Mouse (Mus musculus): ENCODE results near the gene Arhgef25. TPM values are rescaled to one million over a fixed set of nuclear protein-coding genes. Genes with fewer than 3 reads are reported as not detected.

Arhgef25 gene
- polyA plus RNA-seq, 1 experiment from 2014 or later, result 32.7 TPM

GRCm38 (mm10) chr10:127160728-127161127 is 29.2 kb downstream of the Arhgef25 start:
- no peaks in the 10 kb centered on the region; the same call in 1 of the 2 replicates for H3K4me1 ChIP-seq (ENCODE audit: control insufficient read depth, insufficient read depth, low read length)
- no peak overlapping the region for H3K9ac ChIP-seq (replicated peaks; ENCODE audit: low read length)
- ATAC-seq (replicated peaks; ENCODE audit: insufficient number of reproducible peaks, low FRiP score, low TSS enrichment, low read depth) (no peak), DNase-seq (ENCODE audit: low spot score) (no peak)
- H3K9me3 ChIP-seq (replicated peaks; ENCODE audit: control insufficient read depth, low read length), result no peaks in the 10 kb centered on the region
- 76% methylated on average over 3 of the region's 3 CpGs for WGBS
- H3K27me3 ChIP-seq (ENCODE audit: control insufficient read depth, insufficient read depth, low read length), result peaks cover 8% of the 10 kb centered on the region; the same call in 1 of the 2 replicates
- no peak overlapping the region for H3K4me3 ChIP-seq (ENCODE audit: low read depth, low read length)
- no peak overlapping the region for H3K4me2 ChIP-seq (ENCODE audit: low read depth, low read length)
- H3K27ac ChIP-seq (replicated peaks; ENCODE audit: low read depth, low read length), result no peak overlapping the region
- no peaks in the 10 kb centered on the region for H3K36me3 ChIP-seq (replicated peaks; ENCODE audit: control insufficient read depth, insufficient read depth, low read depth, low read length)

GRCm38 (mm10) chr10:127160081-127160480 is 29.8 kb downstream of the Arhgef25 start:
- 85% methylated on average over 9 of the region's 9 CpGs for WGBS
- Histone ChIP-seq H3K27me3 (ENCODE audit: control insufficient read depth, insufficient read depth, low read length) (peaks cover 2% of the 10 kb centered on the region; the same call in 1 of the 2 replicates), H3K4me2 (ENCODE audit: low read depth, low read length) (no peak overlapping the region), H3K9ac (replicated peaks; ENCODE audit: low read length) (no peak overlapping the region), H3K4me1 (ENCODE audit: control insufficient read depth, insufficient read depth, low read length) (no peaks in the 10 kb centered on the region), H3K36me3 (replicated peaks; ENCODE audit: control insufficient read depth, insufficient read depth, low read depth, low read length) (no peaks in the 10 kb centered on the region), H3K27ac (replicated peaks; ENCODE audit: low read depth, low read length) (no peak overlapping the region), H3K4me3 (ENCODE audit: low read depth, low read length) (no peak overlapping the region), H3K9me3 (replicated peaks; ENCODE audit: control insufficient read depth, low read length) (no peaks in the 10 kb centered on the region)
- no peak for DNase-seq (ENCODE audit: low spot score)
- no peak for ATAC-seq (replicated peaks; ENCODE audit: insufficient number of reproducible peaks, low FRiP score, low TSS enrichment, low read depth)

- Histone ChIP-seq H3K4me3 (ENCODE audit: low read depth, low read length) (no peak overlapping the region), H3K36me3 (replicated peaks; ENCODE audit: control insufficient read depth, insufficient read depth, low read depth, low read length) (no peaks in the 10 kb centered on the region), H3K27ac (replicated peaks; ENCODE audit: low read depth, low read length) (no peak overlapping the region), H3K9ac (replicated peaks; ENCODE audit: low read length) (no peak overlapping the region), H3K9me3 (replicated peaks; ENCODE audit: control insufficient read depth, low read length) (no peaks in the 10 kb centered on the region), H3K27me3 (ENCODE audit: control insufficient read depth, insufficient read depth, low read length) (no peaks in the 10 kb centered on the region), H3K4me2 (ENCODE audit: low read depth, low read length) (no peak overlapping the region), H3K4me1 (ENCODE audit: control insufficient read depth, insufficient read depth, low read length) (no peaks in the 10 kb centered on the region)
- WGBS, result 71% methylated on average over 3 of the region's 3 CpGs
- no peak for ATAC-seq (replicated peaks; ENCODE audit: insufficient number of reproducible peaks, low FRiP score, low TSS enrichment, low read depth)
- DNase-seq (ENCODE audit: low spot score), result no peak
These were observed 31.4 kb downstream of the Arhgef25 start for GRCm38 (mm10) chr10:127158471-127158870.

GRCm38 (mm10) chr10:127156511-127156910 is 33.4 kb downstream of the Arhgef25 start:
- no peak overlapping the region for H3K4me2 ChIP-seq (ENCODE audit: low read depth, low read length)
- H3K36me3 ChIP-seq (replicated peaks; ENCODE audit: control insufficient read depth, insufficient read depth, low read depth, low read length), result no peaks in the 10 kb centered on the region
- H3K9me3 ChIP-seq (replicated peaks; ENCODE audit: control insufficient read depth, low read length), result no peaks in the 10 kb centered on the region
- ATAC-seq (replicated peaks; ENCODE audit: insufficient number of reproducible peaks, low FRiP score, low TSS enrichment, low read depth) (no peak), DNase-seq (ENCODE audit: low spot score) (no peak)
- no peak overlapping the region for H3K27ac ChIP-seq (replicated peaks; ENCODE audit: low read depth, low read length)
- H3K27me3 ChIP-seq (ENCODE audit: control insufficient read depth, insufficient read depth, low read length), result no peaks in the 10 kb centered on the region
- no peak overlapping the region for H3K4me3 ChIP-seq (ENCODE audit: low read depth, low read length)
- H3K9ac ChIP-seq (replicated peaks; ENCODE audit: low read length), result no peak overlapping the region
- WGBS, result 74% methylated on average over 1 of the region's 1 CpGs
- H3K4me1 ChIP-seq (ENCODE audit: control insufficient read depth, insufficient read depth, low read length), result no peaks in the 10 kb centered on the region

- DNase-seq (ENCODE audit: low spot score) (no peak), ATAC-seq (replicated peaks; ENCODE audit: insufficient number of reproducible peaks, low FRiP score, low TSS enrichment, low read depth) (no peak)
- no peak overlapping the region for H3K4me2 ChIP-seq (ENCODE audit: low read depth, low read length)
- H3K27me3 ChIP-seq (ENCODE audit: control insufficient read depth, insufficient read depth, low read length), result no peaks in the 10 kb centered on the region
- no peaks in the 10 kb centered on the region for H3K36me3 ChIP-seq (replicated peaks; ENCODE audit: control insufficient read depth, insufficient read depth, low read depth, low read length)
- 91% methylated on average over 1 of the region's 1 CpGs for WGBS
- no peak overlapping the region for H3K4me3 ChIP-seq (ENCODE audit: low read depth, low read length)
- no peak overlapping the region for H3K9ac ChIP-seq (replicated peaks; ENCODE audit: low read length)
- H3K9me3 ChIP-seq (replicated peaks; ENCODE audit: control insufficient read depth, low read length), result no peaks in the 10 kb centered on the region
- H3K4me1 ChIP-seq (ENCODE audit: control insufficient read depth, insufficient read depth, low read length), result no peaks in the 10 kb centered on the region
- H3K27ac ChIP-seq (replicated peaks; ENCODE audit: low read depth, low read length), result no peak overlapping the region
These were observed 33.8 kb downstream of the Arhgef25 start for GRCm38 (mm10) chr10:127156089-127156488.

GRCm38 (mm10) chr10:127154652-127155051 is 35.2 kb downstream of the Arhgef25 start:
- Histone ChIP-seq H3K9ac (replicated peaks; ENCODE audit: low read length) (no peak overlapping the region), H3K4me2 (ENCODE audit: low read depth, low read length) (no peak overlapping the region), H3K27me3 (ENCODE audit: control insufficient read depth, insufficient read depth, low read length) (no peaks in the 10 kb centered on the region), H3K27ac (replicated peaks; ENCODE audit: low read depth, low read length) (no peak overlapping the region), H3K36me3 (replicated peaks; ENCODE audit: control insufficient read depth, insufficient read depth, low read depth, low read length) (no peaks in the 10 kb centered on the region), H3K9me3 (replicated peaks; ENCODE audit: control insufficient read depth, low read length) (no peaks in the 10 kb centered on the region), H3K4me3 (ENCODE audit: low read depth, low read length) (no peak overlapping the region), H3K4me1 (ENCODE audit: control insufficient read depth, insufficient read depth, low read length) (no peaks in the 10 kb centered on the region)
- 89% methylated on average over 5 of the region's 5 CpGs for WGBS
- ATAC-seq (replicated peaks; ENCODE audit: insufficient number of reproducible peaks, low FRiP score, low TSS enrichment, low read depth) (no peak), DNase-seq (ENCODE audit: low spot score) (no peak)

GRCm38 (mm10) chr10:127154241-127154640 is 35.6 kb downstream of the Arhgef25 start:
- DNase-seq (ENCODE audit: low spot score), result no peak
- Histone ChIP-seq H3K36me3 (replicated peaks; ENCODE audit: control insufficient read depth, insufficient read depth, low read depth, low read length) (no peaks in the 10 kb centered on the region), H3K4me1 (ENCODE audit: control insufficient read depth, insufficient read depth, low read length) (no peaks in the 10 kb centered on the region), H3K4me3 (ENCODE audit: low read depth, low read length) (no peak overlapping the region), H3K27me3 (ENCODE audit: control insufficient read depth, insufficient read depth, low read length) (no peaks in the 10 kb centered on the region), H3K9me3 (replicated peaks; ENCODE audit: control insufficient read depth, low read length) (no peaks in the 10 kb centered on the region), H3K4me2 (ENCODE audit: low read depth, low read length) (no peak overlapping the region), H3K9ac (replicated peaks; ENCODE audit: low read length) (no peak overlapping the region), H3K27ac (replicated peaks; ENCODE audit: low read depth, low read length) (no peak overlapping the region)
- no peak for ATAC-seq (replicated peaks; ENCODE audit: insufficient number of reproducible peaks, low FRiP score, low TSS enrichment, low read depth)
- WGBS, result 96% methylated on average over 2 of the region's 2 CpGs

- Histone ChIP-seq H3K4me3 (ENCODE audit: low read depth, low read length) (no peak overlapping the region), H3K27me3 (ENCODE audit: control insufficient read depth, insufficient read depth, low read length) (no peaks in the 10 kb centered on the region), H3K9me3 (replicated peaks; ENCODE audit: control insufficient read depth, low read length) (no peaks in the 10 kb centered on the region), H3K4me2 (ENCODE audit: low read depth, low read length) (no peak overlapping the region), H3K36me3 (replicated peaks; ENCODE audit: control insufficient read depth, insufficient read depth, low read depth, low read length) (no peaks in the 10 kb centered on the region), H3K27ac (replicated peaks; ENCODE audit: low read depth, low read length) (no peak overlapping the region), H3K4me1 (ENCODE audit: control insufficient read depth, insufficient read depth, low read length) (no peaks in the 10 kb centered on the region), H3K9ac (replicated peaks; ENCODE audit: low read length) (no peak overlapping the region)
- no peak for DNase-seq (ENCODE audit: low spot score)
- no peak for ATAC-seq (replicated peaks; ENCODE audit: insufficient number of reproducible peaks, low FRiP score, low TSS enrichment, low read depth)
- WGBS, result 94% methylated on average over 7 of the region's 7 CpGs
These were observed 36.6 kb downstream of the Arhgef25 start for GRCm38 (mm10) chr10:127153323-127153722.

Measured in embryonic facial prominence, embryonic 11.5 days (tissue).